Comparison of ENCODE assay signal across 8 mouse cellular contexts in genomic region chr14:108914336-108914735, GRCm38 (mm10). TPM values are rescaled to one million over a fixed set of nuclear protein-coding genes. Genes with fewer than 3 reads are reported as not detected.
DNase-seq lines count a peak whose midpoint lies in the region; ATAC-seq and TF ChIP-seq lines count a peak whose summit lies in the region.

No protein-coding gene starts in this region.

- no peak overlapping the region for H3K9ac ChIP-seq in lung, postnatal 0 days (replicated peaks; ENCODE audit: low read depth)
- H3K9ac ChIP-seq in stomach, embryonic 16.5 days (ENCODE audit: low read length): no peak overlapping the region

- no peak overlapping the region for H3K27ac ChIP-seq in gastrocnemius, adult 2 months
- no peak overlapping the region for H3K27ac ChIP-seq in lung, postnatal 0 days (ENCODE audit: low read length)
- H3K27ac ChIP-seq in limb, embryonic 10.5 days: no peak overlapping the region
- no peak overlapping the region for H3K27ac ChIP-seq in stomach, embryonic 16.5 days (ENCODE audit: low read length)

- peak overlapping the region; percentile 55 for H3K4me3 ChIP-seq in gastrocnemius, adult 2 months
- peak overlapping the region; percentile 5; the same call in 1 of the 2 replicates for H3K4me3 ChIP-seq in lung, postnatal 0 days (ENCODE audit: low read depth, low read length)
- H3K4me3 ChIP-seq in limb, embryonic 10.5 days: peak overlapping the region; percentile 44
- peak overlapping the region; percentile 44 for H3K4me3 ChIP-seq in stomach, embryonic 16.5 days (replicated peaks; ENCODE audit: low read length)

- H3K4me1 ChIP-seq in lung, postnatal 0 days (ENCODE audit: insufficient read depth, low read depth, low read length): peaks cover 6% of the 10 kb centered on the region; the same call in 1 of the 2 replicates
- peaks cover 23% of the 10 kb centered on the region for H3K4me1 ChIP-seq in limb, embryonic 10.5 days
- 0 out of 2 replicates have a peak, but pooled peaks cover 10% of the 10 kb centered on the region for H3K4me1 ChIP-seq in stomach, embryonic 16.5 days (ENCODE audit: control insufficient read depth, insufficient read depth, low read length)

- intact Hi-C loops in gastrocnemius, adult 2 months (cut with DNase I): no loop called here

- H3K27me3 ChIP-seq in lung, postnatal 0 days (replicated peaks; ENCODE audit: insufficient read depth, low read length): 0 out of 2 replicates have a peak, but pooled peaks cover 14% of the 10 kb centered on the region
- H3K27me3 ChIP-seq in limb, embryonic 10.5 days (ENCODE audit: low read depth, poor library complexity, severe bottlenecking): peaks cover 54% of the 10 kb centered on the region
- peaks cover 24% of the 10 kb centered on the region for H3K27me3 ChIP-seq in stomach, embryonic 16.5 days (ENCODE audit: control insufficient read depth, insufficient read depth, low read length)

- no peaks in the 10 kb centered on the region for H3K9me3 ChIP-seq in lung, postnatal 0 days (ENCODE audit: low read length)
- no peaks in the 10 kb centered on the region for H3K9me3 ChIP-seq in limb, embryonic 10.5 days (replicated peaks)
- no peaks in the 10 kb centered on the region for H3K9me3 ChIP-seq in stomach, embryonic 16.5 days (replicated peaks; ENCODE audit: control insufficient read depth, low read length)

- no peaks in the 10 kb centered on the region for H3K36me3 ChIP-seq in lung, postnatal 0 days (ENCODE audit: insufficient read depth, low read length)
- H3K36me3 ChIP-seq in limb, embryonic 10.5 days: no peaks in the 10 kb centered on the region
- H3K36me3 ChIP-seq in stomach, embryonic 16.5 days (ENCODE audit: control insufficient read depth, insufficient read depth, low read length): no peaks in the 10 kb centered on the region

- DNase-seq in gastrocnemius, adult 2 months: no peak
- DNase-seq in gastrocnemius, postnatal 25 days: no peak
- DNase-seq in lung, postnatal 0 days (ENCODE audit: low spot score): no peak
- DNase-seq in lung, postnatal 14 days: no peak
- DNase-seq in limb, embryonic 10.5 days (ENCODE audit: low spot score): no peak
- DNase-seq in adrenal gland, adult 18-20 months (ENCODE audit: low spot score in 2 of 2): no peak
- no peak for DNase-seq in liver

- WGBS in lung, postnatal 0 days: 23% methylated on average over 16 of the region's 16 CpGs
- WGBS in limb, embryonic 10.5 days: 19% methylated on average over 16 of the region's 16 CpGs
- WGBS in stomach, embryonic 16.5 days: 18% methylated on average over 16 of the region's 16 CpGs

- H3K4me2 ChIP-seq in lung, postnatal 0 days (replicated peaks; ENCODE audit: low read depth, low read length): peak overlapping the region; percentile 38; the same call in 1 of the 2 replicates
- H3K4me2 ChIP-seq in stomach, embryonic 16.5 days (ENCODE audit: low read depth, low read length): peak overlapping the region; percentile 52

- TF ChIP-seq CTCF in gastrocnemius, adult 2 months (IDR thresholded peaks at IDR 0.05): no peak
- TF ChIP-seq CTCF in lung, postnatal 0 days (IDR thresholded peaks at IDR 0.05): no peak

- ATAC-seq in lung, postnatal 0 days: no peak
- ATAC-seq in stomach, embryonic 16.5 days (ENCODE audit: insufficient read depth, low FRiP score): no peak

- TF ChIP-seq EP300 in lung, postnatal 0 days (IDR thresholded peaks at IDR 0.05): no peak

RNA-seq across cellular contexts. Expression of gene Slitrk1, which starts 0.4 kb away (rescaled TPM):
- total RNA-seq in gastrocnemius, adult 2 months (2021): under 1 TPM in 1 of 2 experiments, not detected in 1; 0.06 TPM
- total RNA-seq in gastrocnemius, postnatal 25 days (2021): under 1 TPM; 0.08 to 0.10 TPM
- 0.04 TPM in 1 of 2 replicates, not detected in the other for polyA plus RNA-seq in lung, postnatal 0 days (2015; fragmentation: Nextera tagmentation; extraction: Ambion mirVana)
- 0.04 TPM in 1 of 2 replicates, not detected in the other for polyA plus RNA-seq in limb, embryonic 10.5 days (2016; fragmentation: Nextera tagmentation; extraction: Ambion mirVana)
- 0.75 and 1.2 TPM in 2 replicates for polyA plus RNA-seq in stomach, embryonic 16.5 days (2015; fragmentation: Nextera tagmentation; extraction: Ambion mirVana)
- total RNA-seq in adrenal gland, adult 18-20 months (2021): 1 to 10 TPM in 1 of 2 experiments, under 1 TPM in 1; 0.99 to 1.3 TPM

Comparison
In these comparisons a context has a peak if more than half of its experiments do, and no peak if none do; other contexts are left out.
1. H3K4me3 ChIP-seq: peak in every context shown above with its lines; median percentile 55 in gastrocnemius, adult 2 months; 44 in limb, embryonic 10.5 days; 44 in stomach, embryonic 16.5 days; 5 in lung, postnatal 0 days.